Mouse (Mus musculus): ENCODE results near the gene Rxra.

DNA sequence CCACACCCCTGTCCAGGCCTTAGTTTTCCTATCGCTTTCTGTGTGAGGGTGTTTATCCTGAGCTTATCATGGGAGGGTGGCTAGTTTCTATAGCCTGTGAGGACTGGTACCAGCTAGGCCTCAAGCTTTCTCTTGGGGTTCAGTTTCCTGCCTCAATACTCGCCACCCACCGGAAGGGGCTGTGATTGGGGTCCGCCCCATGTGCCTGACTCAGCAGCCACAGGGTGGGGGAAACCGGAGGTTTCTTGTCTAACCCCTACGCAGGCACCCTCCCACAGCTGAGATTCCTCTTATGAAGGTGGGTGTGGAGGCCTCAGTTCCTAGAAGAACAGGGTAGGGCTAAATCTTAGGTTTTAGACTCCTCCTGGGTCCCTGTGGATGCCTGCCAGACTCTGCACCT, 17.4 kb downstream of the Rxra start:
- TF ChIP-seq POLR2A (IDR thresholded peaks at IDR 0.05; ENCODE audit: low read depth, low read length) (no peak), CTCF (conservative IDR thresholded peaks at IDR 0.05; ENCODE audit: insufficient read depth, insufficient read length, low read depth, low read length) (no peak)

Data from kidney, adult 2 months (tissue).